Mouse (Mus musculus) lung, postnatal 0 days (tissue): ENCODE data around the gene March1.

ENCODE experiments used
- CTCF ChIP-seq: IDR thresholded peaks from 2 replicates; pipeline ENCODE4 v1.5.1; 2016; ENCODE audit warnings: antibody characterized with exemption, mild to moderate bottlenecking
- EP300 ChIP-seq: IDR thresholded peaks from 2 replicates; pipeline ENCODE4 v1.6.1; 2016; ENCODE audit warnings: antibody characterized with exemption, mild to moderate bottlenecking, control low read depth

- TF ChIP-seq CTCF (no peak), EP300 (no peak; the same call in 1 of the 2 replicates)
Observed at GRCm38 (mm10) chr8:66486084-66486763, 868.5 kb downstream of the March1 start, which contains the start of gene Tma16.
